Mouse (Mus musculus) ES-E14 (cell line): ENCODE data around the gene Kbtbd6.

Experiments
- CHD2 ChIP-seq: IDR thresholded peaks from 2 replicates; pipeline ENCODE4 v1.6.1; 2014; ENCODE audit warnings: mild to moderate bottlenecking, low read depth, low read length, inconsistent platforms
- HCFC1 ChIP-seq: IDR thresholded peaks from 2 replicates; pipeline ENCODE4 v1.6.1; 2012; ENCODE audit warnings: low read length, inconsistent platforms, borderline replicate concordance; ENCODE audit not compliant: insufficient read depth
- MAFK ChIP-seq: IDR thresholded peaks from 2 replicates; pipeline ENCODE4 v1.6.1; 2014; ENCODE audit warnings: mild to moderate bottlenecking, low read depth, low read length, inconsistent platforms; ENCODE audit not compliant: insufficient read depth
- ZC3H11A ChIP-seq: IDR thresholded peaks from 2 replicates; pipeline ENCODE4 v1.6.1; 2012; ENCODE audit warnings: low read depth, mild to moderate bottlenecking, inconsistent platforms, low read length, borderline replicate concordance
- ZNF384 ChIP-seq: IDR thresholded peaks from 2 replicates; pipeline ENCODE4 v1.6.1; 2012; ENCODE audit warnings: low read depth, low read length, inconsistent platforms

DNA sequence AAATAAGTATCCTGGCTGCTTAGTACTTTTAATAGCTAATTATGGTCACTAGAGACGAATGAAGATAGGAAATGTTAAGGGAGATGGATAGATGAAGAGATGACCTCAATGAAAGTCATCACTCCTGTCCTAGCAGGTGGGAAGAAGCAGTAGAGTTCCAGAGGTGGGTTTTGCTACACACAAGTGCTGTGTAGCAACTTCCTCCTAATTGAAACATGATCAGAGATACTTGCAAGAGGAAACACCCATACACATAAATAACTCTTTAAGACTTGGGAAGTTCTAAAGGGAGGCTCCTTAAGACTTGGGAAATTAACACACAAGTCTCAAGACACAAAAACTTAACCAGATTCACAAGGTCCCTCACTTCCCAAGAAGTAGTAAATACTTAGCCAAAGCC, 17.6 kb upstream of the Kbtbd6 start:
- TF ChIP-seq ZC3H11A = no peak
- TF ChIP-seq HCFC1 = no peak
- no peak for TF ChIP-seq CHD2
- no peak for TF ChIP-seq MAFK
- TF ChIP-seq ZNF384 = no peak
